Mouse (Mus musculus): ENCODE data around the gene Trmt2b.

Gene Trmt2b

GRCm38 (mm10) chrX:134276275-134277160 is at the start of gene Trmt2b:
Gene Trmt2b, minus strand, starts transcription at chrX:134276984.
- in situ Hi-C loops (cut with MboI; ENCODE audit: low pct_unique_long_range_greater_than_20kb in 1 of 2, low sequenced_read_pairs in 2 of 2, unreplicated experiment in 1 of 2), result no loop called here

GRCm38 (mm10) chrX:134319153-134319932 is 42.6 kb upstream of the Trmt2b start:
- in situ Hi-C loops (cut with MboI; ENCODE audit: low pct_unique_long_range_greater_than_20kb in 1 of 2, low sequenced_read_pairs in 2 of 2, unreplicated experiment in 1 of 2), result loop anchor here in 1 of 2 experiments (5.0 to 10.0 kb wide), 2 partner anchors 182 to 245 kb away; no protein-coding TSS in a partner anchor

- in situ Hi-C loops (cut with MboI; ENCODE audit: low pct_unique_long_range_greater_than_20kb in 1 of 2, low sequenced_read_pairs in 2 of 2, unreplicated experiment in 1 of 2), result loop anchor here in 1 of 2 experiments (10.0 kb wide), 1 partner anchor 236 kb away; no protein-coding TSS in a partner anchor
Observed at GRCm38 (mm10) chrX:134311193-134311592, 34.4 kb upstream of the Trmt2b start.

- in situ Hi-C loops (cut with MboI; ENCODE audit: low pct_unique_long_range_greater_than_20kb in 1 of 2, low sequenced_read_pairs in 2 of 2, unreplicated experiment in 1 of 2), result no loop called here
Observed at GRCm38 (mm10) chrX:134308275-134308634, 31.5 kb upstream of the Trmt2b start.

GRCm38 (mm10) chrX:134307534-134308274 is 30.9 kb upstream of the Trmt2b start, which contains the start of gene Cenpi:
Gene Cenpi, plus strand, starts transcription at chrX:134308084.
- in situ Hi-C loops (cut with MboI; ENCODE audit: low pct_unique_long_range_greater_than_20kb in 1 of 2, low sequenced_read_pairs in 2 of 2, unreplicated experiment in 1 of 2), result no loop called here

GRCm38 (mm10) chrX:134303287-134303686 is 26.5 kb upstream of the Trmt2b start:
- in situ Hi-C loops (cut with MboI; ENCODE audit: low pct_unique_long_range_greater_than_20kb in 1 of 2, low sequenced_read_pairs in 2 of 2, unreplicated experiment in 1 of 2), result no loop called here

- in situ Hi-C loops (cut with MboI; ENCODE audit: low pct_unique_long_range_greater_than_20kb in 1 of 2, low sequenced_read_pairs in 2 of 2, unreplicated experiment in 1 of 2), result no loop called here
Observed at GRCm38 (mm10) chrX:134300219-134300618, 23.4 kb upstream of the Trmt2b start.

GRCm38 (mm10) chrX:134297195-134297594 is 20.4 kb upstream of the Trmt2b start:
- in situ Hi-C loops (cut with MboI; ENCODE audit: low pct_unique_long_range_greater_than_20kb in 1 of 2, low sequenced_read_pairs in 2 of 2, unreplicated experiment in 1 of 2), result no loop called here

GRCm38 (mm10) chrX:134296737-134297136 is 20.0 kb upstream of the Trmt2b start:
- in situ Hi-C loops (cut with MboI; ENCODE audit: low pct_unique_long_range_greater_than_20kb in 1 of 2, low sequenced_read_pairs in 2 of 2, unreplicated experiment in 1 of 2), result no loop called here

GRCm38 (mm10) chrX:134296301-134296700 is 19.5 kb upstream of the Trmt2b start:
- in situ Hi-C loops (cut with MboI; ENCODE audit: low pct_unique_long_range_greater_than_20kb in 1 of 2, low sequenced_read_pairs in 2 of 2, unreplicated experiment in 1 of 2), result no loop called here

- in situ Hi-C loops (cut with MboI; ENCODE audit: low pct_unique_long_range_greater_than_20kb in 1 of 2, low sequenced_read_pairs in 2 of 2, unreplicated experiment in 1 of 2), result no loop called here
Observed at GRCm38 (mm10) chrX:134287305-134287704, 10.5 kb upstream of the Trmt2b start.

- in situ Hi-C loops (cut with MboI; ENCODE audit: low pct_unique_long_range_greater_than_20kb in 1 of 2, low sequenced_read_pairs in 2 of 2, unreplicated experiment in 1 of 2), result no loop called here
Observed at GRCm38 (mm10) chrX:134285791-134286190, 9.0 kb upstream of the Trmt2b start.

GRCm38 (mm10) chrX:134285102-134285501 is 8.3 kb upstream of the Trmt2b start:
- in situ Hi-C loops (cut with MboI; ENCODE audit: low pct_unique_long_range_greater_than_20kb in 1 of 2, low sequenced_read_pairs in 2 of 2, unreplicated experiment in 1 of 2), result no loop called here

GRCm38 (mm10) chrX:134280531-134280930 is 3.7 kb upstream of the Trmt2b start:
- in situ Hi-C loops (cut with MboI; ENCODE audit: low pct_unique_long_range_greater_than_20kb in 1 of 2, low sequenced_read_pairs in 2 of 2, unreplicated experiment in 1 of 2), result no loop called here

- in situ Hi-C loops (cut with MboI; ENCODE audit: low pct_unique_long_range_greater_than_20kb in 1 of 2, low sequenced_read_pairs in 2 of 2, unreplicated experiment in 1 of 2), result no loop called here
Observed at GRCm38 (mm10) chrX:134275715-134276114, 1.1 kb downstream of the Trmt2b start.

- in situ Hi-C loops (cut with MboI; ENCODE audit: low pct_unique_long_range_greater_than_20kb in 1 of 2, low sequenced_read_pairs in 2 of 2, unreplicated experiment in 1 of 2), result no loop called here
Observed at GRCm38 (mm10) chrX:134262129-134262528, 14.7 kb downstream of the Trmt2b start.

- in situ Hi-C loops (cut with MboI; ENCODE audit: low pct_unique_long_range_greater_than_20kb in 1 of 2, low sequenced_read_pairs in 2 of 2, unreplicated experiment in 1 of 2), result no loop called here
Observed at GRCm38 (mm10) chrX:134261191-134261590, 15.6 kb downstream of the Trmt2b start.

- in situ Hi-C loops (cut with MboI; ENCODE audit: low pct_unique_long_range_greater_than_20kb in 1 of 2, low sequenced_read_pairs in 2 of 2, unreplicated experiment in 1 of 2), result no loop called here
Observed at GRCm38 (mm10) chrX:134248202-134248601, 28.6 kb downstream of the Trmt2b start.

- in situ Hi-C loops (cut with MboI; ENCODE audit: low pct_unique_long_range_greater_than_20kb in 1 of 2, low sequenced_read_pairs in 2 of 2, unreplicated experiment in 1 of 2), result no loop called here
Observed at GRCm38 (mm10) chrX:134245946-134246345, 30.8 kb downstream of the Trmt2b start.

All from mouse embryonic stem cell (cell line).